Mouse (Mus musculus) spleen, adult 2 months (tissue): ENCODE results near the gene H2-DMb2.

Source experiments
- CTCF ChIP-seq: fragments of 200-500 bp; IDR thresholded peaks from 2 replicates; pipeline ENCODE4 v1.5.1; 2011; ENCODE audit warnings: mild to moderate bottlenecking, inconsistent platforms; ENCODE audit not compliant: insufficient read depth, insufficient read length, insufficient replicate concordance; ENCODE audit errors: extremely low read depth
- POLR2A ChIP-seq: fragments of 200-500 bp; IDR thresholded peaks from 2 replicates; pipeline ENCODE4 v1.6.1; 2011; ENCODE audit warnings: low read depth, low read length, inconsistent platforms

DNA sequence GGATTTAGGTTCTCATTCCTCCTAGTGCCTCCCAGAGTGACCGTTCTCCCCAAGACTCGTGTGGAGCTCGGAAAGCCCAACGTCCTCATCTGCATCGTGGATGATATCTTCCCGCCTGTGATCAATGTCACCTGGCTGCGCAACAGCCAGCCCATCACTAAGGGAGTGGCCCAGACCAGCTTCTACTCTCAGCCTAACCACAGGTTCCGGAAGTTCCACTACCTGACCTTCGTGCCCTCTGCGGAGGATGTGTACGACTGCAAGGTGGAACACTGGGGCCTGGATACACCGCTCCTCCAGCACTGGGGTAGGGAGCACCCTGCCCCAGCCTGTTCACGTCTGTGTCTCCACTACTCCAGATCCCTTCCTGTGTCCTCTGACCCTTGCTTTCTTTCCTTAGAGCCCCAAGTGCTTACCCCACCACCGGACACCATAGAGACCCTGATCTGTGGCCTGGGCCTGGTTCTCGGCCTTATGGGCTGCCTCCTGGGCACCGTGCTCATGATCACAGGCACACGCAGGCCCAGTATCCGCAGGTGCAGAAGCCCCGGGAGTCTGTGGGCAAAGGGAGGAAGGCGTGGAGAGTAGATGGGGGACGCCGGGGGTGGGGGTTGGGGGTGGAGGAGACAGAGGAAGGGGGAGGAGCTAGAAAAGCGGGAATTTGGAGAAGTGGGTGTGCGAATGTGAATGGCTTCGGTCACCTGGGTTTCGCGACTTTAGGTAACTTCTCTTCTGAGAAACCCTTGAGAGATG lies 48.6 kb upstream of the H2-DMb2 start:
- no peak for TF ChIP-seq CTCF
- TF ChIP-seq POLR2A: no peak
